Mouse (Mus musculus): ENCODE measurements around the gene Srrm4. TPM values are rescaled to one million over a fixed set of nuclear protein-coding genes. Genes with fewer than 3 reads are reported as not detected.

Gene Srrm4
- polyA plus RNA-seq, 1 experiment from 2014 or later, result 0.18 TPM

DNA sequence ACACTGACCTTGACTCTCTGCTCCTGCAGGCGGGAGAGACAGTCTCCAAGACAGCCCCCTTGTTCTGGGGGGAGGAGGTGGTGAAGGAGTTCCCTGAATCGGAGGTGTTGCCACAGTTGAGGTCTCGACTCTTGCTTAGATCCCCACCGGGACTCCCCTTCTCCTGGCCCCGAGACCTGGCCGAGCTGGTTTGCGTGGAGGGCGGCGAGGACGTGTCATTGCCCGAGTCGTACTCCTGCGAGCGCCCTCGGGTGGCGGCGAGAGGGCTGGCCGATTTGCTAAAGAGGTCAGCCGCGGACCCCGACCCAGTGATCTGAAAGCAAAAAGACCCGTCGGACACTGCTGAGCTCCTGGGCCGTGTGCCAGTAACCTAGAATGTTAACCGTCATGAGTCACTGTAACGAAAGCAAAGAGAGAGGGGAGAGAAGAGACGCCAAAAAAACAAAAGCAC, 138.2 kb downstream of the Srrm4 start:
- DNase-seq (peak; percentile 90), ATAC-seq (ENCODE audit: insufficient read depth) (peak; percentile 47; the same call in 1 of the 2 replicates)
- WGBS, result 4% methylated on average over 27 of the region's 27 CpGs
- peak; percentile 68 for TF ChIP-seq CTCF (IDR thresholded peaks at IDR 0.05; ENCODE audit: low read depth)
- Histone ChIP-seq H3K27me3 (ENCODE audit: insufficient read depth, low read length) (no peaks in the 10 kb centered on the region), H3K4me1 (ENCODE audit: insufficient read depth) (0 out of 2 replicates have a peak, but pooled peaks cover 3% of the 10 kb centered on the region), H3K9ac (peak overlapping the region; percentile 17; the same call in 1 of the 2 replicates), H3K27ac (ENCODE audit: low read depth) (peak overlapping the region; percentile 59; the same call in 1 of the 2 replicates), H3K4me3 (ENCODE audit: low read depth, low read length) (peak overlapping the region; percentile 26), H3K9me3 (ENCODE audit: low read depth, low read length) (no peaks in the 10 kb centered on the region), H3K4me2 (peak overlapping the region; percentile 62), H3K36me3 (ENCODE audit: insufficient read depth) (no peaks in the 10 kb centered on the region)

DNA sequence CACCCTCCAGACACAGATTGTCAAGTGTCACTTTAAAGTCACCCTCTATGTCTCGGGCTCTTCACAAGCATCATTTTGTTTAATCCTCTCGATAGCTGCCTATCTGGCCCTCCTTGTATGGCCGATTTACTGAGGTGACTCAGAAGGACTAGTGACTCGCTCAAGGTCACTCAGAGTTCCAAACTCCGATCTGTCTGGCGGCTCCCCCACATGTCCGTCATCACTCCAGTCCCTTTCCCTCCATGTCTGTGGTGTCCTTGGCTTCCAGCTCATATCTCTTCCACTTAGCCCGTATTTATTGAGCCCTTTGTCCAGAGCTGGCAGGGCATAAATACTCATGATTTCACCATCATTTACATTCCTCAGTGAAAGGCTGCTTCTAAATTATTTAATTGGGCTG, 140.7 kb downstream of the Srrm4 start:
- DNase-seq (no peak), ATAC-seq (ENCODE audit: insufficient read depth) (no peak)
- Histone ChIP-seq H3K4me2 (no peak overlapping the region), H3K4me3 (ENCODE audit: low read depth, low read length) (no peak overlapping the region), H3K36me3 (ENCODE audit: insufficient read depth) (no peaks in the 10 kb centered on the region), H3K27ac (ENCODE audit: low read depth) (no peak overlapping the region), H3K4me1 (ENCODE audit: insufficient read depth) (peaks cover 3% of the 10 kb centered on the region; the same call in 1 of the 2 replicates), H3K9me3 (ENCODE audit: low read depth, low read length) (no peaks in the 10 kb centered on the region), H3K9ac (no peak overlapping the region), H3K27me3 (ENCODE audit: insufficient read depth, low read length) (no peaks in the 10 kb centered on the region)
- TF ChIP-seq CTCF (IDR thresholded peaks at IDR 0.05; ENCODE audit: low read depth), result no peak
- 67% methylated on average over 8 of the region's 8 CpGs for WGBS

DNA sequence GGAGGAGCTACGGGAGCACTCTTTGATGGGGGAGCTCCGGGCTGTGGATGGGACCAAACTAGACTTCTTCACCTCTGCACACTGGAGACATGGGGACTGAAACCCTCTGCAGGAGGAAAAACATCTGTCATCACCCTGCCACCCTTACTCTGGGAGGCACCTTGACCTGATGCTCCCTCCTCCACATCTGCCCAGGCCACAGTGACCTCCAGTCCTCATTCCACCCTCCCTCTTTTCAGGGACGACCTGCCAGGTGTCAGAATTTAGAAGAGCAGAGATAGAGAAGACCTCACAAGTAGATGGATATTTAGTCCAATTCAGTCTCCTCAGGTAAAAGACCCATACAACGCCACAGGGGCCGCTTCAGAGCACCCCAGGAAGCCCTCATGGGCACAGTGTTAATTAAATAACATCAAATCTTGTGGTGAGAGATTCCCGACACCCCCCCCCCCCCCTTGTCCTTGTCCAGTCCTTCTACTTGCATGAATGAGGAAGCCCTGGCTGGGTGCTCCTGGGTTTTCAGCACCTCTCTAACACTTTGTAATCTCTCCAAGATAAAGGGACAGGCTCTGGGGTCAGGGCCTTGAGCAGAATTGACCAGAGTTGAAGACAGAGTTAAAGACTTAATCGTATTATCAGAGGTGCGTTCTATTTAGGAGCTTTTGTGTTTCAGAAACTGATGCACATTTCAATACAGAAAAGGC, 141.9 kb downstream of the Srrm4 start:
- Histone ChIP-seq H3K27me3 (ENCODE audit: insufficient read depth, low read length) (no peaks in the 10 kb centered on the region), H3K4me2 (peak overlapping the region; percentile 50; the same call in 1 of the 2 replicates), H3K9me3 (ENCODE audit: low read depth, low read length) (no peaks in the 10 kb centered on the region), H3K27ac (ENCODE audit: low read depth) (no peak overlapping the region; the same call in 1 of the 2 replicates), H3K36me3 (ENCODE audit: insufficient read depth) (no peaks in the 10 kb centered on the region), H3K9ac (no peak overlapping the region), H3K4me1 (ENCODE audit: insufficient read depth) (peaks cover 3% of the 10 kb centered on the region; the same call in 1 of the 2 replicates), H3K4me3 (ENCODE audit: low read depth, low read length) (no peak overlapping the region)
- DNase-seq (no peak), ATAC-seq (ENCODE audit: insufficient read depth) (no peak)
- 27% methylated on average over 8 of the region's 8 CpGs for WGBS
- no peak for TF ChIP-seq CTCF (IDR thresholded peaks at IDR 0.05; ENCODE audit: low read depth)

DNA sequence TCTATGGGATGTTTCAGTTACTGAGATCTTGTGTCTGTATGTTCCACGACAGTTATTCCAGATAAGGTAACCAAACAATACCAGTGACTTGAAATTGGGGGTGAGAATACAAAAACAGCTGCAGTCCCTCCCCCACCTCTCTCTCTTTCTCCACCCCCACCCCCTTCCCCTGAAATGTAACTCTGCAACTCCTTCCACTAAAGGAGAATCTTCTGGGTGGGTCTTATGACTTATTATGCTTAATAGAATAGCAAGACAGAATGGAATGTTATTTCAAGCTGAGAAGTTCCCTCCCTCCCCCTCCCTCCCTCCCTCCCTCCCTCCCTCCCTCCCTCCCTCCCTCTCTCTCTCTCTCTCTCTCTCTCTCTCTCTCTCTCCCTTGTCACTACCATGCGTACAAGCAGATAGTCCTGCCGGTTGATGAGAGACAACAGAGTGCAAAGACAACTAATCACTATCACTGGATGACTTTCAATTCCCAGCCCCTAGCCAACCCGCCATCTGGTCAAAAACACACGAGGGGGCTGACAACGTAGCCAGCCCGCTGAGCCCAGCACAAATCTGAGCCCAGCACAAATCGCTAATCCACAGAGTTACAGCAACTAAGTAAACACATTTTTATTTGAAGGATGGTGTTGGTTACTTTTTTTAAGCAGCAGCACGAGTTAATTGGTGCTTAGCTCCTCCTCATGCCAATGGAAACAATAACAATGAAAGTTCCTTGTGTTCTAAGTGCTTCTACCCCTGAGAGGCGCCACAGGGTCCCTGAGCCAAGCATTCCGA, 143.0 kb downstream of the Srrm4 start:
- WGBS, result 2% methylated on average over 11 of the region's 11 CpGs
- Histone ChIP-seq H3K27me3 (ENCODE audit: insufficient read depth, low read length) (no peaks in the 10 kb centered on the region), H3K27ac (ENCODE audit: low read depth) (peak overlapping the region; percentile 61), H3K36me3 (ENCODE audit: insufficient read depth) (no peaks in the 10 kb centered on the region), H3K4me2 (peak overlapping the region; percentile 53), H3K9ac (no peak overlapping the region; the same call in 1 of the 2 replicates), H3K4me3 (ENCODE audit: low read depth, low read length) (peak overlapping the region; percentile 18), H3K4me1 (ENCODE audit: insufficient read depth) (peaks cover 3% of the 10 kb centered on the region; the same call in 1 of the 2 replicates), H3K9me3 (ENCODE audit: low read depth, low read length) (no peaks in the 10 kb centered on the region)
- TF ChIP-seq CTCF (IDR thresholded peaks at IDR 0.05; ENCODE audit: low read depth), result no peak
- DNase-seq (peak; percentile 72), ATAC-seq (ENCODE audit: insufficient read depth) (peak; percentile 71)

DNA sequence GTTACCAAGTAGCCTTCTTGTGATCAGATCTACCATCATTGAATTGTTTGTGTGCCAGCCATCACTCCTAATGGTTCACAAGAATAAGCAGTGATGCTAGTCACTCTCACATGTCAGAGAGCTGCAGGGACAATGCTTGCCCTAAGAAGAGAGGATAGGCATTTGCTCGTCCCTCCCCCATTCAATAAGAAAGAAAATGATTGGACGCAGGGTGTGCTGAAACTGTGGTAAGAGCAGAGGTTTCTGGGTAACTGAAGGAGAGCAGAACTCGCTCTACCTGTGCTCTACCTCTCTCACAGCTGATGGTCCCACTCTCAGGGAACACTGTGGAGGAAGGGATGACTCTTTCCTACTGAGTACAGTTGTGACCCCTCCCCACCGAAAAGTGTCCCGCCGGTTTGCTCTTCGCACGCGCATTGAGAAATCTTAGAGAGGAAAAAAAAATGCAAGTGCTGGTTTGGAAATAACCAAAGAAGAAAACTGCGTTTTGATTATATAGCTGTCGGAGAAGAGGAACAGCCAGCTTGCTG, 143.7 kb downstream of the Srrm4 start:
- peak; percentile 69 for DNase-seq
- Histone ChIP-seq H3K4me2 (peak overlapping the region; percentile 53), H3K4me3 (ENCODE audit: low read depth, low read length) (peak overlapping the region; percentile 15), H3K27ac (ENCODE audit: low read depth) (peak overlapping the region; percentile 61), H3K4me1 (ENCODE audit: insufficient read depth) (peaks cover 3% of the 10 kb centered on the region; the same call in 1 of the 2 replicates), H3K9ac (no peak overlapping the region; the same call in 1 of the 2 replicates), H3K9me3 (ENCODE audit: low read depth, low read length) (no peaks in the 10 kb centered on the region), H3K27me3 (ENCODE audit: insufficient read depth, low read length) (no peaks in the 10 kb centered on the region), H3K36me3 (ENCODE audit: insufficient read depth) (no peaks in the 10 kb centered on the region)
- no peak for TF ChIP-seq CTCF (IDR thresholded peaks at IDR 0.05; ENCODE audit: low read depth)
- 12% methylated on average over 11 of the region's 11 CpGs for WGBS
- ATAC-seq (ENCODE audit: insufficient read depth), result peak; percentile 61; the same call in 1 of the 2 replicates

DNA sequence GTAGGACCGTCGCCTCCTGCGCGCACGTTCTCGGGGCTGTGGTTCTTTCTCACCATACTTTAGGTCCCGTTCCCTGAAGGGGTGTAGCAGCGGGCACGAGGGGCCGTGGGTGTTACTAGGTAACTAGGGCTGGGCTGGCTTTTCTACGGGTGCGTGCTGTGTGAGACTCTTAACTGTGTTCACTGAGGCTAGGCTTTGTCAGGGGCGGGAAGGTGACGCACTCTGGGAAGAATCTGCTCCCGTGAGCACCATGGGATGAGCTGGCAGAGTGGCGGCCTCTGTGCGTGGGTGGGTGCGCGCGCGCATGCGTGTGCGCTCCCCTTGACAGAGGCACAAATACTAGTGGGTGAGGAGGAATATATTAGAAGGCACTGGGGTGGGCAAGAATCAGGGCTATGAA, 145.1 kb downstream of the Srrm4 start:
- DNase-seq, result no peak

More for the DNA sequence above, 145.1 kb downstream of the Srrm4 start:
- WGBS, result 45% methylated on average over 23 of the region's 23 CpGs
- H3K9ac ChIP-seq, result no peak overlapping the region; the same call in 1 of the 2 replicates
- no peak overlapping the region for H3K27ac ChIP-seq (ENCODE audit: low read depth)
- 0 out of 2 replicates have a peak, but pooled peaks have one; percentile 20 for ATAC-seq (ENCODE audit: insufficient read depth)
- no peaks in the 10 kb centered on the region for H3K27me3 ChIP-seq (ENCODE audit: insufficient read depth, low read length)
- H3K4me2 ChIP-seq, result peak overlapping the region; percentile 36
- H3K4me3 ChIP-seq (ENCODE audit: low read depth, low read length), result no peak overlapping the region
- no peaks in the 10 kb centered on the region for H3K9me3 ChIP-seq (ENCODE audit: low read depth, low read length)
- no peak for TF ChIP-seq CTCF (IDR thresholded peaks at IDR 0.05; ENCODE audit: low read depth)
- H3K36me3 ChIP-seq (ENCODE audit: insufficient read depth), result no peaks in the 10 kb centered on the region
- peaks cover 3% of the 10 kb centered on the region; the same call in 1 of the 2 replicates for H3K4me1 ChIP-seq (ENCODE audit: insufficient read depth)
